Mouse (Mus musculus) E14TG2a.4 (cell line): ENCODE results near the gene Patl1.

Experiments
- CTCF ChIP-seq: conservative IDR thresholded peaks from 2 replicates; pipeline ENCODE4 v1.5.1; 2014; ENCODE audit warnings: low read length
- POU5F1 ChIP-seq: IDR thresholded peaks from 2 replicates; pipeline ENCODE4 v1.6.1; 2014; ENCODE audit warnings: low read length, borderline replicate concordance

DNA sequence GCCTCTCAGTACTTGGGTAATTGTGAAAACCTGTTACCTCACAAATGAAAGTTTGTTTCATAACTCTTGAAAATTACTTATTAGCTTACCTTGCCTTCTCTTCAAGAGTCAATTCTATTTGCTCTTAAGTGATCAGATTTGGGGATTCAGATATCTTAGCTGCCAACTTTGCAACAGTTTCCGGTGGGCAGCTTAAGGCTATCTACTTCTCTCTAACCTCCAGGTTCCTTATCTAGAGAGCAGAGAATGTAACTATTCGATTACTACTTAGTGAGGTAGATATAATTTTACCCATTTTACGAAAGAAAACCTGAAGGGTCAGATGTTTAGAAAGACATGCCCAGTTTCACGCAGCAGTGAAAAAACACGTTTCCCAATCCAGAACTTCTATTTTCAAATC lies 1.2 kb upstream of the Patl1 start:
- TF ChIP-seq POU5F1 (no peak), CTCF (no peak)
